ENCODE assay signal across 8 mouse cellular contexts in the genomic region with DNA sequence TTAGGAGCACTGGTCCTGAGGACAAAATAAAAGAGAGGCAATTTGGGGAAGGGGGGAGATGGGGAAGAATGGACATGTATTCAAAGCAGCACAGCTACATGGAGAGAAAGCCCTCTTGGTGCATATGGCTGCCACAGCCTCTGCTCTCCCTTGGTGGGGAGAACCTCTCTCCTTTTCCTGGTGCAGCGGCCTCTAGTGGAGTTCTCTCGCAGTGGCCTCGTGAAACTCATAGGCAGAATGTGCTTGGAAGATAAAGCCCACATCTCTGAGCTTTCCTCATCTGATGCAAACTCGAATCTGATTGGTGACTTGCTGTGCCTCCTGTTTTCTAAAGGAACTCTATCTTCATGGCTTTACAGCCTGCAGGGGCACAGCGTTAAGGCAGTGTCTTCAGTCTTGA. TPM values are rescaled to one million over a fixed set of nuclear protein-coding genes. Genes with fewer than 3 reads are reported as not detected.
DNase-seq lines count a peak whose midpoint lies in the region; ATAC-seq lines count a peak whose summit lies in the region.

No protein-coding gene starts in this region.

- H3K9ac ChIP-seq in midbrain, embryonic 11.5 days (ENCODE audit: low read length), result no peak overlapping the region
- no peak overlapping the region for H3K9ac ChIP-seq in midbrain, embryonic 16.5 days (ENCODE audit: low read depth, low read length)
- no peak overlapping the region for H3K9ac ChIP-seq in embryonic facial prominence, embryonic 11.5 days (replicated peaks; ENCODE audit: low read length)
- H3K9ac ChIP-seq in liver, embryonic 13.5 days, result no peak overlapping the region

- no peak overlapping the region for H3K4me3 ChIP-seq in midbrain, embryonic 11.5 days (ENCODE audit: low read depth, low read length)
- H3K4me3 ChIP-seq in midbrain, embryonic 16.5 days (ENCODE audit: low read depth, low read length), result no peak overlapping the region
- no peak overlapping the region for H3K4me3 ChIP-seq in embryonic facial prominence, embryonic 11.5 days (ENCODE audit: low read depth, low read length)
- H3K4me3 ChIP-seq in liver, embryonic 13.5 days (replicated peaks), result no peak overlapping the region

- peak; percentile 91 for DNase-seq in midbrain, embryonic 11.5 days (ENCODE audit: low spot score, missing footprints)
- DNase-seq in adrenal gland, adult (ENCODE audit: inconsistent age in 2 of 2, low spot score in 1 of 2), result peak; percentile 45 to 86
- DNase-seq in embryonic facial prominence, embryonic 11.5 days (ENCODE audit: low spot score), result peak; percentile 76
- peak; percentile 50 for DNase-seq in kidney, postnatal 14 days
- DNase-seq in liver, embryonic 13.5 days, result peak; percentile 37
- DNase-seq in right cerebral cortex, adult 2 months (ENCODE audit: low spot score in 2 of 2), result peak; percentile 71 to 77
- DNase-seq in urinary bladder, postnatal 4 days (ENCODE audit: low spot score in 2 of 2), result peak; percentile 22 to 71

- no peaks in the 10 kb centered on the region for H3K27me3 ChIP-seq in midbrain, embryonic 11.5 days (ENCODE audit: control insufficient read depth, insufficient read depth, low read length)
- H3K27me3 ChIP-seq in midbrain, embryonic 16.5 days (ENCODE audit: control insufficient read depth, insufficient read depth, low read depth, low read length), result no peaks in the 10 kb centered on the region
- H3K27me3 ChIP-seq in embryonic facial prominence, embryonic 11.5 days (ENCODE audit: control insufficient read depth, insufficient read depth, low read length), result no peaks in the 10 kb centered on the region
- H3K27me3 ChIP-seq in liver, embryonic 13.5 days, result no peaks in the 10 kb centered on the region

- H3K36me3 ChIP-seq in midbrain, embryonic 11.5 days (ENCODE audit: control insufficient read depth, insufficient read depth, low read length), result no peaks in the 10 kb centered on the region
- no peaks in the 10 kb centered on the region for H3K36me3 ChIP-seq in midbrain, embryonic 16.5 days (ENCODE audit: control insufficient read depth, insufficient read depth, low read length)
- no peaks in the 10 kb centered on the region for H3K36me3 ChIP-seq in embryonic facial prominence, embryonic 11.5 days (replicated peaks; ENCODE audit: control insufficient read depth, insufficient read depth, low read depth, low read length)
- H3K36me3 ChIP-seq in liver, embryonic 13.5 days, result no peaks in the 10 kb centered on the region

- no peaks in the 10 kb centered on the region for H3K4me1 ChIP-seq in midbrain, embryonic 11.5 days (ENCODE audit: control insufficient read depth, insufficient read depth, low read length)
- H3K4me1 ChIP-seq in midbrain, embryonic 16.5 days (ENCODE audit: control insufficient read depth, insufficient read depth, low read length), result no peaks in the 10 kb centered on the region
- no peaks in the 10 kb centered on the region for H3K4me1 ChIP-seq in embryonic facial prominence, embryonic 11.5 days (ENCODE audit: control insufficient read depth, insufficient read depth, low read length)
- H3K4me1 ChIP-seq in liver, embryonic 13.5 days (replicated peaks), result peaks cover 3% of the 10 kb centered on the region

- H3K27ac ChIP-seq in midbrain, embryonic 11.5 days (ENCODE audit: low read depth, low read length), result no peak overlapping the region
- H3K27ac ChIP-seq in midbrain, embryonic 16.5 days (ENCODE audit: low read length), result no peak overlapping the region
- no peak overlapping the region for H3K27ac ChIP-seq in embryonic facial prominence, embryonic 11.5 days (replicated peaks; ENCODE audit: low read depth, low read length)
- no peak overlapping the region for H3K27ac ChIP-seq in liver, embryonic 13.5 days

- WGBS in midbrain, embryonic 11.5 days, result 10% methylated on average over 5 of the region's 5 CpGs
- WGBS in midbrain, embryonic 16.5 days, result 3% methylated on average over 5 of the region's 5 CpGs
- WGBS in embryonic facial prominence, embryonic 11.5 days, result 5% methylated on average over 5 of the region's 5 CpGs
- 0% methylated on average over 5 of the region's 5 CpGs for WGBS in liver, embryonic 13.5 days (ENCODE audit: insufficient replicate concordance)

- no peak overlapping the region for H3K4me2 ChIP-seq in midbrain, embryonic 11.5 days
- H3K4me2 ChIP-seq in midbrain, embryonic 16.5 days (ENCODE audit: low read length), result no peak overlapping the region
- no peak overlapping the region for H3K4me2 ChIP-seq in embryonic facial prominence, embryonic 11.5 days (ENCODE audit: low read depth, low read length)
- H3K4me2 ChIP-seq in liver, embryonic 13.5 days, result no peak overlapping the region

- no peak for ATAC-seq in midbrain, embryonic 11.5 days (ENCODE audit: low FRiP score)
- no peak for ATAC-seq in midbrain, embryonic 16.5 days
- no peak; the same call in 1 of the 2 replicates for ATAC-seq in embryonic facial prominence, embryonic 11.5 days (replicated peaks; ENCODE audit: insufficient number of reproducible peaks, low FRiP score, low TSS enrichment, low read depth)
- ATAC-seq in liver, embryonic 13.5 days (ENCODE audit: low read depth), result peak; percentile 71

- H3K9me3 ChIP-seq in midbrain, embryonic 11.5 days (ENCODE audit: control insufficient read depth, low read length), result no peaks in the 10 kb centered on the region
- no peaks in the 10 kb centered on the region for H3K9me3 ChIP-seq in midbrain, embryonic 16.5 days (replicated peaks; ENCODE audit: control insufficient read depth, low read length, poor library complexity, severe bottlenecking)
- no peaks in the 10 kb centered on the region for H3K9me3 ChIP-seq in embryonic facial prominence, embryonic 11.5 days (replicated peaks; ENCODE audit: control insufficient read depth, low read length)
- no peaks in the 10 kb centered on the region for H3K9me3 ChIP-seq in liver, embryonic 13.5 days (replicated peaks)

RNA-seq across cellular contexts. Expression of gene Rpn2, which starts 19.1 kb away (rescaled TPM):
- 234 and 237 TPM in 2 replicates for polyA plus RNA-seq in midbrain, embryonic 11.5 days (2014; fragmentation: Nextera tagmentation; extraction: Ambion mirVana)
- polyA plus RNA-seq in midbrain, embryonic 16.5 days (2015; fragmentation: Nextera tagmentation; extraction: Ambion mirVana), result 207 and 225 TPM in 2 replicates
- polyA plus RNA-seq in embryonic facial prominence, embryonic 11.5 days (2014; fragmentation: Nextera tagmentation; extraction: Ambion mirVana), result 257 and 261 TPM in 2 replicates
- 174 and 185 TPM in 2 replicates for polyA plus RNA-seq in liver, embryonic 13.5 days (2015; fragmentation: Nextera tagmentation; extraction: Ambion mirVana)

RNA-seq across cellular contexts. Expression of gene Mroh8, which starts 19.6 kb away (rescaled TPM):
- 0.43 and 0.68 TPM in 2 replicates for polyA plus RNA-seq in midbrain, embryonic 11.5 days (2014; fragmentation: Nextera tagmentation; extraction: Ambion mirVana)
- 0.54 and 0.63 TPM in 2 replicates for polyA plus RNA-seq in midbrain, embryonic 16.5 days (2015; fragmentation: Nextera tagmentation; extraction: Ambion mirVana)
- polyA plus RNA-seq in embryonic facial prominence, embryonic 11.5 days (2014; fragmentation: Nextera tagmentation; extraction: Ambion mirVana), result 0.49 and 0.52 TPM in 2 replicates
- polyA plus RNA-seq in liver, embryonic 13.5 days (2015; fragmentation: Nextera tagmentation; extraction: Ambion mirVana), result 0.10 and 0.23 TPM in 2 replicates

RNA-seq across cellular contexts. Expression of gene Rbl1, which starts 55.4 kb away (rescaled TPM):
- polyA plus RNA-seq in midbrain, embryonic 11.5 days (2014; fragmentation: Nextera tagmentation; extraction: Ambion mirVana), result 42.5 and 45.5 TPM in 2 replicates
- 4.2 and 5.3 TPM in 2 replicates for polyA plus RNA-seq in midbrain, embryonic 16.5 days (2015; fragmentation: Nextera tagmentation; extraction: Ambion mirVana)
- polyA plus RNA-seq in embryonic facial prominence, embryonic 11.5 days (2014; fragmentation: Nextera tagmentation; extraction: Ambion mirVana), result 30.1 and 40.4 TPM in 2 replicates
- polyA plus RNA-seq in liver, embryonic 13.5 days (2015; fragmentation: Nextera tagmentation; extraction: Ambion mirVana), result 20.9 and 27.4 TPM in 2 replicates

Comparison
In these comparisons a context has a peak if more than half of its experiments do, and no peak if none do; other contexts are left out.
1. DNase-seq: peak in every context shown above with its lines; median percentile 91 in midbrain, embryonic 11.5 days; 76 in embryonic facial prominence, embryonic 11.5 days; 74 in right cerebral cortex, adult 2 months; 66 in adrenal gland, adult; 50 in kidney, postnatal 14 days; 46 in urinary bladder, postnatal 4 days; 37 in liver, embryonic 13.5 days.